Mouse (Mus musculus) spleen, adult 2 months (tissue): Measurements from ENCODE around the gene Ssh2. TPM values are rescaled to one million over a fixed set of nuclear protein-coding genes. Genes with fewer than 3 reads are reported as not detected.
A peak's percentile ranks its signal among the peaks of the same experiment; 100 is the strongest.

Source experiments
- DNase-seq, 2 experiments: peaks; one replicate each; pipeline versions ENCODE4 v3.0.0 to v3.0.0-alpha.2; 2012 to 2021; ENCODE audit warnings: low spot score in 2 of 2, low read depth in 1 of 2
- H3K27ac ChIP-seq: fragments of 200-500 bp; 2 replicates; pipeline ENCODE4 v1.5.1; 2012; ENCODE audit warnings: low read length, inconsistent platforms; ENCODE audit not compliant: insufficient read depth
- H3K27me3 ChIP-seq: fragments of 200-500 bp; 2 replicates; pipeline ENCODE4 v1.6.1; 2012; ENCODE audit warnings: mild to moderate bottlenecking, moderate library complexity, low read length, inconsistent platforms; ENCODE audit not compliant: control insufficient read depth, insufficient read depth
- H3K36me3 ChIP-seq: fragments of 200-500 bp; 2 replicates; pipeline ENCODE4 v1.6.1; 2012; ENCODE audit warnings: mild to moderate bottlenecking, low read length, inconsistent platforms; ENCODE audit not compliant: control insufficient read depth, insufficient read depth
- H3K4me1 ChIP-seq: fragments of 200-500 bp; 2 replicates; pipeline ENCODE4 v1.6.1; 2011; ENCODE audit warnings: inconsistent platforms; ENCODE audit not compliant: control insufficient read depth, insufficient read depth, insufficient read length
- H3K4me3 ChIP-seq: fragments of 200-500 bp; 2 replicates; pipeline ENCODE4 v1.5.1; 2011; ENCODE audit warnings: mild to moderate bottlenecking, inconsistent platforms; ENCODE audit not compliant: insufficient read depth, insufficient read length; ENCODE audit errors: extremely low read depth
- CTCF ChIP-seq: fragments of 200-500 bp; IDR thresholded peaks from 2 replicates; pipeline ENCODE4 v1.5.1; 2011; ENCODE audit warnings: mild to moderate bottlenecking, inconsistent platforms; ENCODE audit not compliant: insufficient read depth, insufficient read length, insufficient replicate concordance; ENCODE audit errors: extremely low read depth
- POLR2A ChIP-seq: fragments of 200-500 bp; IDR thresholded peaks from 2 replicates; pipeline ENCODE4 v1.6.1; 2011; ENCODE audit warnings: low read depth, low read length, inconsistent platforms
- WGBS: fragments of 180-500 bp; shearing (Covaris S2); methylation state at CpG from one replicate; pipeline ENCODE4 v1.1.7; 2018; 5-methylcytosine and 5-hydroxymethylcytosine counted together
- polyA plus RNA-seq: library from polyadenylated mRNA; depleted of rRNA; stranded (reverse); fragments of >200 nt; gene quantifications from 2 replicates; pipeline ENCODE4 v1.2.3, GENCODE M21; 2012

The Ssh2 gene
- polyA plus RNA-seq, 1 experiment = 21.2 TPM

DNA sequence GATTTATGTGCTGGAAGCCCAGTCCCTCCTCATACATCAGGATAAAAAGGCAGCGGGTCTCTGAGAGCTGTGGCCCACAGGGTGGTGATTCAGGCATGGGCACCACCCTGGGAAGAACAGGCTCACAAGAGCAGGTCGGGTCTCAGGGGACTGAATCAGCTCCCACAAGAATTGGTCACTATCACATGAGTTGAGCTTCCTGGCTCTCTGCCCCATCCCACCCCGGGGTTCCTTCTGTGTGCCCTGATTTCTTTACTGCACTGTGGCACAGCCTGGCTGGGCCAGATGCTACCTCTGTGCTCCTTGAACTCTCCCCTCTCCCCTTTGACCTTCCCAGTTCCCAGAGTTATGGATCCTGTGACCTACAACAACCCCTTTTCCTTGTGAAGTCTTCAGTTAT lies 267.0 kb downstream of the Ssh2 start:
- no peak for DNase-seq
- no peaks in the 10 kb centered on the region for H3K36me3 ChIP-seq
- H3K27me3 ChIP-seq = no peaks in the 10 kb centered on the region
- H3K27ac ChIP-seq = peak overlapping the region; percentile 4
- no peak overlapping the region for H3K4me3 ChIP-seq
- no peak for TF ChIP-seq POLR2A
- TF ChIP-seq CTCF = no peak
- H3K4me1 ChIP-seq = peaks cover 6% of the 10 kb centered on the region
- WGBS = 61% methylated on average over 3 of the region's 3 CpGs

DNA sequence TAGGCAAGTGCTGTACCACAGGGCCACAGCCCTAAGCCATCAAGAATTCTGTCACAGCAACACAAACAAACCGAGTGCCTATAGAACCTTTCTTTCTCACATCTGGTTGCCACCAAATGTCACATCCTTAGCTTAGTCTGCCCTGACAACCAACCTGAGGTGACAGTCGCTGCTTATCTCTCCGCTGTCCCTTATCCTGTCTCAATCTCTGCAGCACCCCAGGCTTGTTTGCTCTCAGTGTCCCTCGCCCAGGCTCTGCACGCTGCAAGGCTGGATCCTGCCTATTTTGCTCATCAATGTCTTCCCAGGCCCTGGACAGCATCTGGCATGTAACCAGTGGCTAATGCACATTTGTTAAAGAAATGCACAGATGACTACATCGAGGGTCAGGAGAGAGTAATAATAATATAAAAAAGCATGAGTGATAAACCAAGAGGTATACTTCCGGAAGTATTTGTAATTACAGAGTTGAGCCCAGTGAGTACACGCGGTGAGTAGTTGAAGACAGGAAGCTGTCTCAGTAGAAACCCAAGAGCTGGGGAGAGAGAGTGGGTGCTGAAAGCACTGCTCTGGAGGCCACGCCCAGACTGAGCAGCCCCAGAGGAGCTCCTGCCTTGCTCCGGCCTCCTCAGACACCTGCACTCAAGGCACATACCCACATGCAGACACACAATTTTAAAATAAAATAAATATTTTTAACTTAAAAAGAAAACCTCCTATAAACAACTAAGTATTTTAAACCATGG lies 267.6 kb downstream of the Ssh2 start:
- Histone ChIP-seq H3K4me1 (peaks cover 6% of the 10 kb centered on the region), H3K4me3 (no peak overlapping the region), H3K27me3 (peaks cover 2% of the 10 kb centered on the region; the same call in 1 of the 2 replicates), H3K36me3 (no peaks in the 10 kb centered on the region), H3K27ac (peak overlapping the region; percentile 4)
- peak; percentile 35 to 54 for DNase-seq
- 41% methylated on average over 11 of the region's 11 CpGs for WGBS
- TF ChIP-seq POLR2A (no peak), CTCF (no peak)

DNA sequence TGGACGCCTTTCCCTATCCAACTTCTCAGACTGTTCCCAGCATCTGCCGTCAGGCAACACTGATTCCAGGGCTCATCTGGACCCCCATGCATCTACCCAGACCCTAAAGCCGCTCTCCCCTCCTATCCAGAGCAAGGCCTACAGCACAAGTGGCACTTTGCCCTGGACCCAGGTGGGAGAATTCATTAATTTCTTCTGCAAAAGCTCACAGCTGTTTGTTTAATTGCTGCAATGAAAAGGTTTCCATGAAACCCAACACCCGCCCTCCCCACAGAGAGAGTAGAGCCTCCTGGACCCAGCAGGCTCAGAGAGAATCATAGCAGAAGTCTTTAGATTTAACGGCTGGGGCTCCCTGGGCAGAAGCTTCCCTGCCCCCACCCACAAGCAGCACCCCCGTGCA lies 269.1 kb downstream of the Ssh2 start:
- peaks cover 13% of the 10 kb centered on the region for H3K27me3 ChIP-seq
- 85% methylated on average over 6 of the region's 6 CpGs for WGBS
- no peak overlapping the region for H3K4me3 ChIP-seq
- peaks cover 10% of the 10 kb centered on the region for H3K4me1 ChIP-seq
- no peaks in the 10 kb centered on the region for H3K36me3 ChIP-seq
- DNase-seq = no peak
- H3K27ac ChIP-seq = no peak overlapping the region
- TF ChIP-seq CTCF = no peak
- TF ChIP-seq POLR2A = no peak

DNA sequence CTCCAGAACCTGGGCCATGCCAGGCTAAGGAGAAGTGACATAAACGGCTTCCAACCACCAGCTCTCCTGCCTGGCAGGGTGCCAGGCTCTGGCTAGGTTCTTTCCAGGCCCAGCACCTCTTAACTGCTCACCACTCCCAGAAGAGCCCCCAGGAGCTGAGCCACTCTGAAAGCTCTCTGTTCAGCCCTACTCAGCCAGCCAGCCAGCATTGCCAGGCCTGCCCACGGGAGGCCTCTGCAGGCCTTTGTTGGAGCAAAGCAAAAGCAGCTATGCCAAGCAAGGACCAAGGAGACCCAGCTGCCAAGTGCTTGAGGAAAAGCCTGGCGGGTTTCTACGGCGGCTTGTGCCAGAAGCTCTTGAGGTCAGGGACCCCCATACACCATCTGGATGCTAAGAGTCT lies 270.7 kb downstream of the Ssh2 start:
- no peaks in the 10 kb centered on the region for H3K36me3 ChIP-seq
- H3K4me1 ChIP-seq = peaks cover 10% of the 10 kb centered on the region
- H3K27me3 ChIP-seq = peaks cover 13% of the 10 kb centered on the region
- no peak overlapping the region for H3K27ac ChIP-seq
- no peak for TF ChIP-seq POLR2A
- no peak for TF ChIP-seq CTCF
- WGBS = 80% methylated on average over 5 of the region's 5 CpGs
- H3K4me3 ChIP-seq = no peak overlapping the region
- no peak for DNase-seq

GRCm38 (mm10) chr11:77488771-77489581 lies 272.9 kb downstream of the Ssh2 start:
- TF ChIP-seq POLR2A = no peak
- no peak for TF ChIP-seq CTCF
- Histone ChIP-seq H3K4me1 (peaks cover 6% of the 10 kb centered on the region; the same call in 1 of the 2 replicates), H3K27me3 (peaks cover 13% of the 10 kb centered on the region)

GRCm38 (mm10) chr11:77489591-77490235 lies 273.6 kb downstream of the Ssh2 start, which contains the start of gene Ankrd13b:
Gene Ankrd13b (minus strand): TSS chr11:77489678.
- peaks cover 13% of the 10 kb centered on the region for H3K27me3 ChIP-seq
- no peak within 1 kb of the TSS for H3K27ac ChIP-seq
- TF ChIP-seq POLR2A = no peak
- TF ChIP-seq CTCF = no peak
- H3K36me3 ChIP-seq = no peaks in the 10 kb centered on the region
- DNase-seq = peak in 1 of 2 experiments; percentile 44
- peaks cover 12% of the 10 kb centered on the region; the same call in 1 of the 2 replicates for H3K4me1 ChIP-seq
- 4% methylated on average over 85 of the region's 87 CpGs for WGBS
- H3K4me3 ChIP-seq = peak within 1 kb of the TSS; percentile 57

More at GRCm38 (mm10) chr11:77488771-77489581, 272.9 kb downstream of the Ssh2 start:
- Histone ChIP-seq H3K27ac (no peak overlapping the region), H3K36me3 (no peaks in the 10 kb centered on the region), H3K4me3 (peak overlapping the region; percentile 56)
- no peak for DNase-seq
- WGBS = 13% methylated on average over 51 of the region's 55 CpGs
